Mouse (Mus musculus): ENCODE results near the gene Camkv. TPM values are rescaled to one million over a fixed set of nuclear protein-coding genes. Genes with fewer than 3 reads are reported as not detected.

Gene Camkv
- 9.1 and 9.7 TPM in 2 replicates for polyA plus RNA-seq (2015; fragmentation: Nextera tagmentation; extraction: Ambion mirVana)

GRCm38 (mm10) chr9:107935374-107935773 is at the start of gene Camkv:
Gene Camkv, plus strand, starts transcription at chr9:107935674.
- peaks cover 48% of the 10 kb centered on the region for H3K27me3 ChIP-seq
- H3K4me3 ChIP-seq: peak within 1 kb of the TSS; percentile 59
- peak within 1 kb of the TSS; percentile 75 for H3K9ac ChIP-seq
- peaks cover 24% of the 10 kb centered on the region for H3K4me1 ChIP-seq
- H3K27ac ChIP-seq: no peak within 1 kb of the TSS
- no peaks in the 10 kb centered on the region for H3K9me3 ChIP-seq
- H3K4me2 ChIP-seq: peak within 1 kb of the TSS; percentile 97
- 13% methylated on average over 3 of the region's 3 CpGs for WGBS
- no peak for ATAC-seq (ENCODE audit: insufficient number of reproducible peaks, insufficient read depth, low FRiP score, low TSS enrichment, low read depth)
- H3K36me3 ChIP-seq: no peaks in the 10 kb centered on the region

GRCm38 (mm10) chr9:107887804-107888266 is 47.6 kb upstream of the Camkv start, which contains the start of gene Mon1a:
Gene Mon1a, plus strand, starts transcription at chr9:107888151.
- H3K9me3 ChIP-seq: no peaks in the 10 kb centered on the region
- H3K4me1 ChIP-seq: peaks cover 16% of the 10 kb centered on the region
- H3K27ac ChIP-seq: peak within 1 kb of the TSS; percentile 48; the same call in 1 of the 2 replicates
- peak within 1 kb of the TSS; percentile 75 for H3K4me3 ChIP-seq
- ATAC-seq (ENCODE audit: insufficient number of reproducible peaks, insufficient read depth, low FRiP score, low TSS enrichment, low read depth): peak; percentile 91
- H3K4me2 ChIP-seq: peak within 1 kb of the TSS; percentile 81
- H3K9ac ChIP-seq: peak within 1 kb of the TSS; percentile 82
- 0 out of 2 replicates have a peak, but pooled peaks cover 3% of the 10 kb centered on the region for H3K36me3 ChIP-seq
- WGBS: under 1% methylated on average over 28 of the region's 28 CpGs
- peaks cover 10% of the 10 kb centered on the region; the same call in 1 of the 2 replicates for H3K27me3 ChIP-seq

DNA sequence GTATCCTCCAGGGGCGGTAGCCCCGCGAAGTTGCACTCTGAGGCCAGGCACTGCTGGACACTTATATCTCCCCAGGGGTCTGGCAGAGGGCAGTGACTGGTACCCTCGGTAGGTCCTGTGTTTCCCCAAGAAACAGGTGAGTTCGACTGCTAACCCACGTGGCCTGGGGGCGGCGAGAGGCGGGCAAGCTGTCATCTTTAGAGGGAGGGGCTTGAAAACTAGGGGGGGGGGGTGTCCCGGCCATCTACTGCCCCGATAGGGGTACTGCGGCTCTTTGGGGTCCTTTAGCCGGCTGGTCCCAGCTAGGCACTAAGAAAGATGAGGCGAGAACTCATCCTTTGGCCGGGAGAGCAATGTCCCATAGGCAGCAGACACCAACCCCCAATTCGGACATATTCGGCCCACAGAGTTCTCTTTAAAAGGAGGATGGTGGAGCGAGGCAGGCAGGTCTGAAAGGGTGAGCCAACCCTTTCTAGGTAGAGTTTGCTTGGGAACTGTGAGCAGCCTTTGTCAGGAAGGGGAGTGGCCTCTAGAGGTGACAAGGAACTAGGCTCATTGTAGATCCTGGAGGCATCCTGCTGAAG is 47.1 kb upstream of the Camkv start:
- Histone ChIP-seq H3K4me1 (peaks cover 16% of the 10 kb centered on the region), H3K36me3 (0 out of 2 replicates have a peak, but pooled peaks cover 3% of the 10 kb centered on the region), H3K27me3 (peaks cover 10% of the 10 kb centered on the region; the same call in 1 of the 2 replicates), H3K9ac (peak overlapping the region; percentile 82), H3K27ac (peak overlapping the region; percentile 48; the same call in 1 of the 2 replicates), H3K4me3 (peak overlapping the region; percentile 75), H3K4me2 (peak overlapping the region; percentile 81), H3K9me3 (no peaks in the 10 kb centered on the region)
- 0 out of 2 replicates have a peak, but pooled peaks have one; percentile 57 for ATAC-seq (ENCODE audit: insufficient number of reproducible peaks, insufficient read depth, low FRiP score, low TSS enrichment, low read depth)
- WGBS: 0% methylated on average over 18 of the region's 18 CpGs

DNA sequence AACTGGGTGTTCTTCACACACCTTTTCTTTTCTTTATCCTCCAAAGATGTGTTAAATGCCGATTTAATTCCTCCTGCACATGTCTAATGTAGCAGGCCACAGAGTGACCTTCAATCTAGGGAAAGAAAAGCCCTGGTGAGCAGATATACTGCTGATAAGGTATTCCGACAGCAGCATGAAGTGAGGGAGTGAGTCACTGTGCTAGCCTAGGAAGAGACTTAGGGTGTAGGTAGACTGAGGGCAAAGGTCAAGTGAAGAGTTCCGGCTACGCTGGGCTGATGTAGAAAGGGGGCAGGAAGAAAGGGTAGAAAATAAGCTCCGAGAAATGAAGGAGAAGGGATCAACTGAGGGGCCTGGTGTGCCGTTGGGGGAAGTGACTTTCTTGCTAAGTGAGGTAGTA is 45.2 kb upstream of the Camkv start:
- H3K27ac ChIP-seq: no peak overlapping the region
- H3K4me2 ChIP-seq: no peak overlapping the region
- WGBS: 78% methylated on average over 6 of the region's 6 CpGs
- no peak overlapping the region for H3K4me3 ChIP-seq
- H3K27me3 ChIP-seq: peaks cover 10% of the 10 kb centered on the region; the same call in 1 of the 2 replicates
- H3K36me3 ChIP-seq: 0 out of 2 replicates have a peak, but pooled peaks cover 3% of the 10 kb centered on the region
- H3K9ac ChIP-seq: no peak overlapping the region
- H3K9me3 ChIP-seq: no peaks in the 10 kb centered on the region
- no peak for ATAC-seq (ENCODE audit: insufficient number of reproducible peaks, insufficient read depth, low FRiP score, low TSS enrichment, low read depth)
- H3K4me1 ChIP-seq: peaks cover 16% of the 10 kb centered on the region

DNA sequence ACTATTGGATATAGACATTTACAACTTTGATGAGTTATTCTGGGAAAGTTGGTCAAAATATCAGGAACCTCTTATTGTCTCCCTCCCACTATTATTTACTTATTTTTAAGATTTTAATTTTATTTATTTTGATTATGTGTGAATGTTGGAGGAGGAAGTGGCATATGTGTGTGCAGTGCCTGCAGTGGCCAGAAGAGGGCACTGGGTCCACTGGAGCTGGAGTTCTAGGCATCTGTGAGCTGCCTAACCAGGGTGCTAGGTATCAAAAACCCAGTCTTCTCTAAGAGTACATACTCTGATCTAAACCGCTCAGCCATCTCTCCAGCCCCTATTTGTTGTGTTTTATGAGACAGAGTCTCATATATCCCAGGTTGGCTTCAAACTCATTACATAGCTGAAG is 44.5 kb upstream of the Camkv start:
- Histone ChIP-seq H3K9me3 (no peaks in the 10 kb centered on the region), H3K27me3 (peaks cover 9% of the 10 kb centered on the region; the same call in 1 of the 2 replicates), H3K4me1 (peaks cover 16% of the 10 kb centered on the region), H3K9ac (no peak overlapping the region), H3K36me3 (0 out of 2 replicates have a peak, but pooled peaks cover 3% of the 10 kb centered on the region), H3K4me2 (no peak overlapping the region), H3K27ac (no peak overlapping the region), H3K4me3 (no peak overlapping the region)
- no peak for ATAC-seq (ENCODE audit: insufficient number of reproducible peaks, insufficient read depth, low FRiP score, low TSS enrichment, low read depth)
- 90% methylated on average over 1 of the region's 1 CpGs for WGBS

DNA sequence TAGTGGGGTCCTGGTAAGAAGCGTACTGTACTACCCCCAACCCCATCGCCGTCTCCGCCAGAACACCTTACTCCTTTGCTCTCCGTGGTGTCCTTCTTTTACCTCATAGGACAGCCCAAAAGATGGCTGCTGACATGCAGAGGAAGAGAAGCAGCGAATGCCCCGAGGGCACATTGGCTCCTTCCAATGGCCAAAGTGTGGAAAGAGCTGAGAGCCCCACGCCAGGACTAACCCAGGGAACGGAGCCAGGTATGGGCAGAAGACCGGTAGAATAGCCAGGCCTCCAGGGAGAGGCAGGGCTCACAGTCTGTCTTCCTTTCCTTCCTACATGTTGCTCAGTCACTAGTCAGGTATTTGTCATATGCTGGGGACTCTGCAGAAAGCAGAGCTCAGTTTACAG is 36.9 kb upstream of the Camkv start:
- no peak overlapping the region for H3K4me2 ChIP-seq
- no peak overlapping the region for H3K4me3 ChIP-seq
- peaks cover 11% of the 10 kb centered on the region for H3K4me1 ChIP-seq
- no peak overlapping the region for H3K27ac ChIP-seq
- H3K27me3 ChIP-seq: peaks cover 23% of the 10 kb centered on the region
- 91% methylated on average over 10 of the region's 10 CpGs for WGBS
- H3K36me3 ChIP-seq: peaks cover 35% of the 10 kb centered on the region
- no peak for ATAC-seq (ENCODE audit: insufficient number of reproducible peaks, insufficient read depth, low FRiP score, low TSS enrichment, low read depth)
- H3K9me3 ChIP-seq: no peaks in the 10 kb centered on the region
- no peak overlapping the region for H3K9ac ChIP-seq

GRCm38 (mm10) chr9:107899855-107900254 is 35.6 kb upstream of the Camkv start:
- ATAC-seq (ENCODE audit: insufficient number of reproducible peaks, insufficient read depth, low FRiP score, low TSS enrichment, low read depth): no peak
- Histone ChIP-seq H3K4me2 (no peak overlapping the region), H3K27ac (no peak overlapping the region), H3K9ac (no peak overlapping the region), H3K9me3 (no peaks in the 10 kb centered on the region), H3K4me3 (no peak overlapping the region), H3K36me3 (peaks cover 35% of the 10 kb centered on the region), H3K27me3 (peaks cover 23% of the 10 kb centered on the region), H3K4me1 (peaks cover 11% of the 10 kb centered on the region)
- 64% methylated on average over 12 of the region's 12 CpGs for WGBS

DNA sequence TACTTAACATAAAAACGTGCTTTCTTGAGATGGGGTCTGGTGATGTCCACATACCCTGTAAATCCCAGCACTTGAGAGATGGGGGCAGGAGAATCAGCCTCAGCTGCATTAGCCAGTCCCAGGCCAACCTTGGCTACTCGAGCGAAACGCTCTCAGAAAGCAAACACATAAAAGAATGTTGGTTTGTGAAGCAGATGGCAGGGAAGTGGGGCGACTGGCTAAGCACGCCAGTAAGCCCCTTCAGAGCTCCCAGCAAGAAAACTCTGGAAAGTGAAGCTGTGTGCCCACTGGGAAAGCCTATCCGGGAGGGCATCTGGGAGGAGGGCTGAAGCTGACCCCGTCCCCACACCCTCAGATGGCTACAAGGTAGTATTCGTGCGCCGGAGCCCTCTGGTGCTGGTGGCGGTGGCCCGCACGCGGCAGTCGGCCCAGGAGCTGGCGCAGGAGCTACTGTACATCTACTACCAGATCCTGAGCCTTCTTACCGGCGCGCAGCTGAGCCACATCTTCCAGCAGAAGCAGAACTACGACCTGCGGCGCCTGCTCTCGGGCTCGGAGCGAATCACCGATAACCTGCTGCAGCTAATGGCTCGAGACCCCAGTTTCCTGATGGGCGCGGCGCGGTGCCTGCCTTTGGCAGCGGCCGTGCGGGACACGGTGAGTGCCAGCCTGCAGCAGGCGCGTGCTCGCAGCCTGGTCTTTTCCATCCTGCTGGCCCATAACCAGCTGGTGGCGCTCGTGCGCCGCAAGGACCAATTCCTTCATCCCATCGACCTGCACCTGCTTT is 34.4 kb upstream of the Camkv start:
- 4% methylated on average over 44 of the region's 44 CpGs for WGBS
- Histone ChIP-seq H3K27me3 (peaks cover 23% of the 10 kb centered on the region), H3K4me2 (peak overlapping the region; percentile 66), H3K27ac (no peak overlapping the region), H3K4me1 (peaks cover 17% of the 10 kb centered on the region), H3K9ac (peak overlapping the region; percentile 63), H3K4me3 (peak overlapping the region; percentile 37), H3K36me3 (peaks cover 35% of the 10 kb centered on the region), H3K9me3 (no peaks in the 10 kb centered on the region)
- no peak for ATAC-seq (ENCODE audit: insufficient number of reproducible peaks, insufficient read depth, low FRiP score, low TSS enrichment, low read depth)

DNA sequence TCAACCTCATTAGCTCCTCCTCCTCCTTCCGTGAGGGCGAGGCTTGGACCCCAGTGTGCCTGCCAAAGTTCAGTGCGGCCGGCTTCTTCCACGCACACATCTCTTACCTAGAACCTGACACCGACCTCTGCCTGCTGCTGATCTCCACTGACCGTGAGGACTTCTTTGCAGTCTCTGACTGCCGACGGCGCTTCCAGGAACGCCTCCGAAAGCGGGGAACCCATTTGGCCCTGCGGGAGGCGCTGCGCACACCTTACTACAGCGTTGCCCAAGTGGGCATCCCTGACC is 33.9 kb upstream of the Camkv start:
- Histone ChIP-seq H3K4me1 (peaks cover 23% of the 10 kb centered on the region), H3K4me3 (0 out of 2 replicates have a peak overlapping the region, but pooled peaks have one; percentile 37), H3K27me3 (peaks cover 23% of the 10 kb centered on the region), H3K4me2 (peak overlapping the region; percentile 66), H3K9me3 (no peaks in the 10 kb centered on the region), H3K27ac (no peak overlapping the region), H3K36me3 (peaks cover 35% of the 10 kb centered on the region), H3K9ac (peak overlapping the region; percentile 63; the same call in 1 of the 2 replicates)
- ATAC-seq (ENCODE audit: insufficient number of reproducible peaks, insufficient read depth, low FRiP score, low TSS enrichment, low read depth): no peak
- 17% methylated on average over 17 of the region's 17 CpGs for WGBS

GRCm38 (mm10) chr9:107904726-107905125 is 30.7 kb upstream of the Camkv start:
- Histone ChIP-seq H3K4me1 (peaks cover 54% of the 10 kb centered on the region), H3K9me3 (no peaks in the 10 kb centered on the region), H3K4me2 (no peak overlapping the region), H3K27me3 (peaks cover 22% of the 10 kb centered on the region), H3K4me3 (no peak overlapping the region), H3K36me3 (peaks cover 20% of the 10 kb centered on the region), H3K27ac (no peak overlapping the region), H3K9ac (no peak overlapping the region)
- no peak for ATAC-seq (ENCODE audit: insufficient number of reproducible peaks, insufficient read depth, low FRiP score, low TSS enrichment, low read depth)
- 9% methylated on average over 4 of the region's 4 CpGs for WGBS

DNA sequence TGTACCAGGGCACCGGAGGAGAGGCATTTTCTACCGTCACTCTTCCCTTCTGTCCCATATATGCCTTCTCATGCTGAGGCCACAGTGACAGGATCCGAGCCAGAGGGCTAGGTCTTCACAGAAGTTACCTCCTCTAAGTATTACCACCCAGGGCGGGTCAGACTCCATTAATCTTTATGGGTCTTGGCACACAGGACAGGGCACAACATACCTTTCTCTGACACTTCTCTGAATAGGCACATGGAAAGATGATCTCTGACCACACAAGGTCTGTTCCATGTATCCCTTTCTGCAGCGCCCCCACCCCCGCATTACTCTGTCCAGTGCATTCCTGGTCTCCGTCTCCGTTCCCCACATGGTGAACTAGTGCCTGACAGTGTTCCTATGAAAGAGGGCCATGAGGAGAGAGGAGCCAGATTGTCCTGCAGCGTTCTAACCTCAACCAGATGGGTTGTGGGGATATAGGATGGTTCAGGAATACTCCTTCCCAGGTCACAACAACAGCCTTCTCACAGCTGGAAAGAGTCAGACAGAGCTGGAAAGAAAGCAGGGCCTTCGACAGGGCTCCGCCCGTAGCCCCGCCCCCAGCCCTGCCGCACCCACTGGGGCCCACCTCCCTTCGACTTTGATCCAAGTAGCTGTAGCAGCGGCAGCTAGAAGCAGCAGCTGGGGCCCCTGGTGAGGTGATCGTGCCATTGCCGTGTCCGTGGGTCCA is 29.1 kb upstream of the Camkv start, which contains the start of gene Mst1r:
Gene Mst1r, plus strand, starts transcription at position 622 of the 715 bp plus-strand sequence.
- peaks cover 47% of the 10 kb centered on the region for H3K4me1 ChIP-seq
- peak; percentile 77 for ATAC-seq (ENCODE audit: insufficient number of reproducible peaks, insufficient read depth, low FRiP score, low TSS enrichment, low read depth)
- H3K36me3 ChIP-seq: peaks cover 12% of the 10 kb centered on the region
- H3K27me3 ChIP-seq: peaks cover 5% of the 10 kb centered on the region
- 13% methylated on average over 19 of the region's 19 CpGs for WGBS
- H3K4me2 ChIP-seq: peak within 1 kb of the TSS; percentile 70
- no peaks in the 10 kb centered on the region for H3K9me3 ChIP-seq
- H3K4me3 ChIP-seq: peak within 1 kb of the TSS; percentile 45
- H3K9ac ChIP-seq: peak within 1 kb of the TSS; percentile 64
- peak within 1 kb of the TSS; percentile 75 for H3K27ac ChIP-seq

All from embryonic facial prominence, embryonic 13.5 days (tissue).